ENCODE assay signal across 8 mouse cellular contexts in genomic region chr7:126248088-126248487, GRCm38 (mm10). TPM values are rescaled to one million over a fixed set of nuclear protein-coding genes. Genes with fewer than 3 reads are reported as not detected.
A peak's percentile ranks its signal among the peaks of the same experiment; 100 is the strongest.
DNase-seq lines count a peak whose midpoint lies in the region; ATAC-seq and TF ChIP-seq lines count a peak whose summit lies in the region.

No protein-coding gene starts in this region.

- 3% methylated on average over 6 of the region's 6 CpGs for WGBS in heart, embryonic 14.5 days
- WGBS in midbrain, embryonic 13.5 days: 7% methylated on average over 6 of the region's 6 CpGs

- no peaks in the 10 kb centered on the region for H3K9me3 ChIP-seq in heart, embryonic 14.5 days (ENCODE audit: control insufficient read depth, low read length)
- no peaks in the 10 kb centered on the region for H3K9me3 ChIP-seq in midbrain, embryonic 13.5 days

- ATAC-seq in heart, embryonic 14.5 days (ENCODE audit: insufficient number of reproducible peaks, insufficient read depth, low FRiP score, low read depth): peak; percentile 48; the same call in 1 of the 2 replicates
- peak; percentile 60 for ATAC-seq in midbrain, embryonic 13.5 days

- H3K4me2 ChIP-seq in heart, embryonic 14.5 days (ENCODE audit: low read length): peak overlapping the region; percentile 82
- H3K4me2 ChIP-seq in midbrain, embryonic 13.5 days (replicated peaks): peak overlapping the region; percentile 30

- peak overlapping the region; percentile 82 for H3K4me3 ChIP-seq in gastrocnemius, adult 2 months
- H3K4me3 ChIP-seq in heart, embryonic 14.5 days (ENCODE audit: control insufficient read depth in 1 of 2, insufficient read depth in 1 of 2, low read depth in 1 of 2, low read length in 2 of 2): peak overlapping the region; percentile 50 to 53
- no peak overlapping the region for H3K4me3 ChIP-seq in midbrain, embryonic 13.5 days (replicated peaks)

- peak; percentile 72 for DNase-seq in gastrocnemius, adult 2 months
- DNase-seq in gastrocnemius, postnatal 4 days (ENCODE audit: low spot score in 2 of 2): no peak
- peak; percentile 11 for DNase-seq in embryo, embryonic 11.5 days (ENCODE audit: low read depth, low spot score)
- no peak for DNase-seq in ovary, postnatal 10 days (ENCODE audit: low spot score)
- DNase-seq in left cerebral cortex, postnatal 36 days (ENCODE audit: low spot score in 2 of 2): no peak
- no peak for DNase-seq in spleen, postnatal 10 days (ENCODE audit: low spot score in 2 of 2)

- H3K27me3 ChIP-seq in heart, embryonic 14.5 days (ENCODE audit: control insufficient read depth, insufficient read depth, low read length): no peaks in the 10 kb centered on the region
- H3K27me3 ChIP-seq in midbrain, embryonic 13.5 days: peaks cover 8% of the 10 kb centered on the region; the same call in 1 of the 2 replicates

- intact Hi-C loops in gastrocnemius, adult 2 months (cut with DNase I): no loop called here
- intact Hi-C loops in left cerebral cortex, postnatal 36 days (cut with DNase I): no loop called here

- no peaks in the 10 kb centered on the region for H3K36me3 ChIP-seq in heart, embryonic 14.5 days (ENCODE audit: control insufficient read depth, insufficient read depth, low read length)
- no peaks in the 10 kb centered on the region for H3K36me3 ChIP-seq in midbrain, embryonic 13.5 days

- peak overlapping the region; percentile 75 for H3K9ac ChIP-seq in heart, embryonic 14.5 days (ENCODE audit: low read length)
- no peak overlapping the region for H3K9ac ChIP-seq in midbrain, embryonic 13.5 days (replicated peaks)

- peaks cover 10 to 40% of the 10 kb centered on the region in 2 experiments; a peak in 3 of 4 replicates for H3K4me1 ChIP-seq in heart, embryonic 14.5 days (ENCODE audit: control insufficient read depth in 2 of 2, insufficient read depth in 2 of 2, low read length in 2 of 2)
- peaks cover 9% of the 10 kb centered on the region for H3K4me1 ChIP-seq in midbrain, embryonic 13.5 days (replicated peaks)

- no peak; the same call in 1 of the 2 replicates for TF ChIP-seq CTCF in gastrocnemius, adult 2 months (IDR thresholded peaks at IDR 0.05)

- H3K27ac ChIP-seq in gastrocnemius, adult 2 months: peak overlapping the region; percentile 96
- peak overlapping the region; percentile 68 to 71 for H3K27ac ChIP-seq in heart, embryonic 14.5 days (replicated peaks in 1 of 2; ENCODE audit: control insufficient read depth in 1 of 2, insufficient read depth in 1 of 2, low read depth in 2 of 2, low read length in 2 of 2)
- no peak overlapping the region for H3K27ac ChIP-seq in midbrain, embryonic 13.5 days

RNA-seq across cellular contexts. Expression of gene Sbk1, which starts 24.3 kb away (rescaled TPM):
- 10 to 100 TPM; 13.6 to 21.9 TPM for total RNA-seq in gastrocnemius, adult 2 months (2021)
- total RNA-seq in gastrocnemius, postnatal 4 days (2021): 10 to 100 TPM; 38.4 to 43.0 TPM
- polyA plus RNA-seq in heart, embryonic 14.5 days (2014; fragmentation: Nextera tagmentation; extraction: Ambion mirVana): 15.2 and 16.8 TPM in 2 replicates
- polyA plus RNA-seq in midbrain, embryonic 13.5 days (2015; fragmentation: Nextera tagmentation; extraction: Ambion mirVana): 238 and 300 TPM in 2 replicates
- total RNA-seq in left cerebral cortex, postnatal 36 days (2021): 10 to 100 TPM; 65.2 to 69.9 TPM

RNA-seq across cellular contexts. Expression of gene Xpo6, which starts 47.8 kb away (rescaled TPM):
- total RNA-seq in gastrocnemius, adult 2 months (2021): 10 to 100 TPM; 18.6 to 19.3 TPM
- total RNA-seq in gastrocnemius, postnatal 4 days (2021): 10 to 100 TPM; 53.7 to 58.6 TPM
- polyA plus RNA-seq in heart, embryonic 14.5 days (2014; fragmentation: Nextera tagmentation; extraction: Ambion mirVana): 33.8 and 39.0 TPM in 2 replicates
- polyA plus RNA-seq in midbrain, embryonic 13.5 days (2015; fragmentation: Nextera tagmentation; extraction: Ambion mirVana): 44.6 and 50.4 TPM in 2 replicates
- 10 to 100 TPM; 91.6 to 99.2 TPM for total RNA-seq in left cerebral cortex, postnatal 36 days (2021)

Comparison
In these comparisons a context has a peak if more than half of its experiments do, and no peak if none do; other contexts are left out.
1. DNase-seq: peak in gastrocnemius, adult 2 months (single experiment) and embryo, embryonic 11.5 days (single experiment); none in gastrocnemius, postnatal 4 days (0 of 2), ovary, postnatal 10 days (single experiment), left cerebral cortex, postnatal 36 days (0 of 2) and spleen, postnatal 10 days (0 of 2).